20 mouse cellular contexts compared by ENCODE assay signal in the genomic region with DNA sequence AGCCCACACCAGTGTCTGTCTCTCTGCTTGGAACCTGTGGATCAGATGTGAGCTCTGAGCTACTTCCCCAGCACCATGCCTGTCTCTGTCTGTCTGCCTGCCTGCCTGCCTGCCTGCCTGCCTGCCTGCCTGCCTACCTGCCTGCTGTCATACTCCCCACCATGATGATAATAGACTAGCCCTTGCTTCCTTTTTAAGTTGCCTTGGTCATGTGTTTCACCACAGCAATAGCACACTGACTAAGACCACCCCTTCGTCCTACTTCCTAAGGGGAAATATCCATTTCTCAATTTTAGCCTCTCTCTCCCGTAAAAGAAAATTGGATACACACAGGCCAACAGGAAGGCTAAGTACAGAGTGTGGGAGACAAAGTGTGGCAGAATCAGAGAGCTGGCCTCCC. TPM values are rescaled to one million over a fixed set of nuclear protein-coding genes. Genes with fewer than 3 reads are reported as not detected.
DNase-seq lines count a peak whose midpoint lies in the region; ATAC-seq and TF ChIP-seq lines count a peak whose summit lies in the region.
"Had no signal": no experiment of that assay in that cellular context is flagged by ENCODE, and none has a peak within 500 bp of the region (broad histone marks: within the 10 kb centered on the region; RNA-seq: fewer than 3 reads in every experiment).

No protein-coding gene starts in this region.

- H3K27me3 ChIP-seq in heart, embryonic 13.5 days (replicated peaks) = no peaks in the 10 kb centered on the region
- no peaks in the 10 kb centered on the region for H3K27me3 ChIP-seq in MEL (ENCODE audit: control insufficient read depth in 1 of 2, insufficient read depth in 2 of 2, low read length in 2 of 2)
- no peaks in the 10 kb centered on the region for H3K27me3 ChIP-seq in liver, postnatal 0 days (ENCODE audit: insufficient read depth, low read length)
- H3K27me3 ChIP-seq in cerebellum, adult 2 months (ENCODE audit: control insufficient read depth, insufficient read depth, low read length) = no peaks in the 10 kb centered on the region
- H3K27me3 ChIP-seq: limb, embryonic 15.5 days; midbrain, embryonic 12.5 days; neural tube, embryonic 12.5 days had no signal

- no peak overlapping the region for H3K9ac ChIP-seq in heart, embryonic 13.5 days
- H3K9ac ChIP-seq in MEL (ENCODE audit: control insufficient read depth, low read depth, low read length, poor library complexity, severe bottlenecking) = no peak overlapping the region
- H3K9ac ChIP-seq in liver, postnatal 0 days (replicated peaks) = no peak overlapping the region
- H3K9ac ChIP-seq: forebrain, postnatal 0 days; limb, embryonic 15.5 days; midbrain, embryonic 12.5 days; neural tube, embryonic 12.5 days had no signal

- TF ChIP-seq POLR2A in MEL (IDR thresholded peaks at IDR 0.05; ENCODE audit: control insufficient read depth in 1 of 2, insufficient read depth in 1 of 2, low read depth in 1 of 2, low read length in 2 of 2, poor library complexity in 1 of 2) = no peak
- no peak for TF ChIP-seq POLR2A in cerebellum, adult 2 months (IDR thresholded peaks at IDR 0.05; ENCODE audit: borderline replicate concordance, insufficient read depth, low read length)

- peaks cover 28% of the 10 kb centered on the region for H3K4me1 ChIP-seq in heart, embryonic 13.5 days
- peaks cover 18 to 23% of the 10 kb centered on the region in 2 experiments for H3K4me1 ChIP-seq in MEL (ENCODE audit: control insufficient read depth in 1 of 2, insufficient read depth in 2 of 2, low read length in 2 of 2)
- peaks cover 29% of the 10 kb centered on the region for H3K4me1 ChIP-seq in liver, postnatal 0 days (ENCODE audit: insufficient read depth)
- no peaks in the 10 kb centered on the region; the same call in 1 of the 2 replicates for H3K4me1 ChIP-seq in cerebellum, adult 2 months (ENCODE audit: control insufficient read depth, insufficient read depth, low read length)
- H3K4me1 ChIP-seq: forebrain, embryonic 10.5 days; hindbrain, embryonic 10.5 days; limb, embryonic 15.5 days; neural tube, embryonic 12.5 days had no signal

- H3K27ac ChIP-seq in heart, embryonic 13.5 days (replicated peaks) = 0 out of 2 replicates have a peak overlapping the region, but pooled peaks have one; percentile 13
- peak overlapping the region; percentile 43 for H3K27ac ChIP-seq in MEL (ENCODE audit: control insufficient read depth, low read depth, low read length)
- peak overlapping the region; percentile 49 for H3K27ac ChIP-seq in liver, postnatal 0 days (ENCODE audit: low read depth)
- no peak overlapping the region for H3K27ac ChIP-seq in cerebellum, adult 2 months (ENCODE audit: insufficient read depth, low read length)
- H3K27ac ChIP-seq: forebrain, embryonic 10.5 days; hindbrain, embryonic 10.5 days; hindbrain, postnatal 0 days; limb, embryonic 15.5 days; midbrain, embryonic 12.5 days; neural tube, embryonic 12.5 days had no signal

- no peaks in the 10 kb centered on the region for H3K9me3 ChIP-seq in heart, embryonic 13.5 days
- H3K9me3 ChIP-seq in MEL (replicated peaks; ENCODE audit: insufficient read depth, low read length) = no peaks in the 10 kb centered on the region
- H3K9me3 ChIP-seq in liver, postnatal 0 days (ENCODE audit: low read length) = no peaks in the 10 kb centered on the region
- H3K9me3 ChIP-seq: limb, embryonic 15.5 days; midbrain, embryonic 12.5 days; neural tube, embryonic 12.5 days had no signal

- H3K4me3 ChIP-seq in heart, embryonic 13.5 days = no peak overlapping the region
- no peak overlapping the region for H3K4me3 ChIP-seq in MEL (ENCODE audit: control insufficient read depth in 1 of 2, insufficient read depth in 1 of 2, low read depth in 2 of 2, low read length in 2 of 2)
- H3K4me3 ChIP-seq in liver, postnatal 0 days (ENCODE audit: low read depth, low read length) = no peak overlapping the region
- no peak overlapping the region for H3K4me3 ChIP-seq in cerebellum, adult 2 months (replicated peaks; ENCODE audit: insufficient read depth, low read depth, low read length)
- H3K4me3 ChIP-seq: forebrain, embryonic 10.5 days; hindbrain, embryonic 10.5 days; limb, embryonic 15.5 days; midbrain, embryonic 12.5 days; neural tube, embryonic 12.5 days had no signal

- 75% methylated on average over 2 of the region's 2 CpGs for WGBS in heart, embryonic 13.5 days
- WGBS in liver, postnatal 0 days (ENCODE audit: insufficient replicate concordance) = 67% methylated on average over 2 of the region's 2 CpGs
- 83% methylated on average over 2 of the region's 2 CpGs for WGBS in cerebellum, adult 2 months

- no peak for ATAC-seq in heart, embryonic 13.5 days (ENCODE audit: extremely low read depth, insufficient number of reproducible peaks, low FRiP score, low TSS enrichment)
- ATAC-seq in liver, postnatal 0 days = no peak
- ATAC-seq: forebrain, postnatal 0 days; hindbrain, postnatal 0 days; intestine, postnatal 0 days had no signal

- no peak for DNase-seq in heart, adult 9 months (ENCODE audit: low spot score in 2 of 2)
- DNase-seq in 416B (ENCODE audit: low read depth) = peak; percentile 59
- DNase-seq in MEL (ENCODE audit: low read depth, low spot score) = peak; percentile 42
- no peak for DNase-seq in liver, postnatal 0 days
- no peak for DNase-seq in cerebellum, adult 2 months
- DNase-seq in right cerebral cortex, postnatal 4 days = no peak
- no peak for DNase-seq in kidney, adult 8-10 months
- DNase-seq: cerebellum, adult 18-20 months; cerebellum, postnatal 36 days; forebrain, postnatal 0 days; kidney, postnatal 10 days had no signal

- TF ChIP-seq RAD21 in MEL (IDR thresholded peaks at IDR 0.05; ENCODE audit: low read depth, low read length) = no peak

- TF ChIP-seq EP300 in MEL (IDR thresholded peaks at IDR 0.05; ENCODE audit: low read depth in 1 of 2, low read length in 2 of 2) = no peak
- TF ChIP-seq EP300 in liver, postnatal 0 days (IDR thresholded peaks at IDR 0.05; ENCODE audit: low read depth) = no peak

- no peak overlapping the region for H3K4me2 ChIP-seq in heart, embryonic 13.5 days
- H3K4me2 ChIP-seq in liver, postnatal 0 days (ENCODE audit: low read depth, low read length) = no peak overlapping the region
- H3K4me2 ChIP-seq: limb, embryonic 15.5 days; midbrain, embryonic 12.5 days; neural tube, embryonic 12.5 days had no signal

- TF ChIP-seq CTCF in MEL (IDR thresholded peaks at IDR 0.05 in 2 of 3, conservative IDR thresholded peaks at IDR 0.05 in 1 of 3; ENCODE audit: control insufficient read depth in 1 of 3, insufficient read depth in 1 of 3, low read depth in 2 of 3, low read length in 3 of 3, poor library complexity in 1 of 3, severe bottlenecking in 1 of 3) = no peak
- no peak for TF ChIP-seq CTCF in liver, postnatal 0 days (IDR thresholded peaks at IDR 0.05; ENCODE audit: low read depth)
- TF ChIP-seq CTCF in cerebellum, adult 2 months (IDR thresholded peaks at IDR 0.05; ENCODE audit: borderline replicate concordance, insufficient read depth, low read depth, low read length) = no peak

- peaks cover 59% of the 10 kb centered on the region for H3K79me2 ChIP-seq in MEL (ENCODE audit: control insufficient read depth, insufficient read depth, low read length, poor library complexity)

- H3K36me3 ChIP-seq in heart, embryonic 13.5 days = peaks cover 40% of the 10 kb centered on the region
- peaks cover 20 to 51% of the 10 kb centered on the region in 2 experiments for H3K36me3 ChIP-seq in MEL (ENCODE audit: control insufficient read depth in 1 of 2, insufficient read depth in 2 of 2, low read length in 2 of 2)
- peaks cover 11% of the 10 kb centered on the region; the same call in 1 of the 2 replicates for H3K36me3 ChIP-seq in liver, postnatal 0 days (replicated peaks; ENCODE audit: insufficient read depth, low read length)

TF ChIP-seq in MEL, 35 proteins besides CTCF, POLR2A, EP300 and RAD21 (continues in another document):
- TF ChIP-seq ZNF384 (IDR thresholded peaks at IDR 0.05; ENCODE audit: low read depth, low read length) = no peak

RNA-seq across cellular contexts. Expression of gene Ube2l3, which starts 20.3 kb away (rescaled TPM):
- polyA plus RNA-seq in heart, embryonic 13.5 days (2015; fragmentation: Nextera tagmentation; extraction: Ambion mirVana) = 292 and 303 TPM in 2 replicates
- 137 and 166 TPM in 2 replicates for total RNA-seq in MEL (2012; rRNA removed)
- polyA plus RNA-seq in MEL (2012; ENCODE audit: insufficient read depth in 1 of 2, insufficient read length in 2 of 2, low read depth in 1 of 2, low replicate concordance in 2 of 2, missing spikeins in 1 of 2) = 1,000 to 10,000 TPM in 1 of 2 experiments, 100 to 1,000 TPM in 1; 297 to 2,006 TPM
- polyA plus RNA-seq in liver, postnatal 0 days (2015; fragmentation: Nextera tagmentation; extraction: Ambion mirVana) = 147 and 149 TPM in 2 replicates
- 128 and 133 TPM in 2 replicates for polyA plus RNA-seq in cerebellum, adult 2 months (2012; rRNA removed)

RNA-seq across cellular contexts. Expression of gene Rimbp3, which starts 26.3 kb away (rescaled TPM):
- polyA plus RNA-seq in heart, embryonic 13.5 days (2015; fragmentation: Nextera tagmentation; extraction: Ambion mirVana) = 0.17 and 0.18 TPM in 2 replicates
- 0.36 and 0.62 TPM in 2 replicates for total RNA-seq in MEL (2012; rRNA removed)
- under 1 TPM in 1 of 2 experiments, not detected in 1; 0.35 TPM for polyA plus RNA-seq in MEL (2012; ENCODE audit: insufficient read depth in 1 of 2, insufficient read length in 2 of 2, low read depth in 1 of 2, low replicate concordance in 2 of 2, missing spikeins in 1 of 2)
- 0.02 TPM in 1 of 2 replicates, not detected in the other for polyA plus RNA-seq in liver, postnatal 0 days (2015; fragmentation: Nextera tagmentation; extraction: Ambion mirVana)
- polyA plus RNA-seq in cerebellum, adult 2 months (2012; rRNA removed) = 0.55 and 0.57 TPM in 2 replicates

RNA-seq across cellular contexts. Expression of gene Ccdc116, which starts 35.1 kb away (rescaled TPM):
- 0.23 and 0.27 TPM in 2 replicates for polyA plus RNA-seq in heart, embryonic 13.5 days (2015; fragmentation: Nextera tagmentation; extraction: Ambion mirVana)
- 3.4 and 4.9 TPM in 2 replicates for total RNA-seq in MEL (2012; rRNA removed)
- 1 to 10 TPM in 1 of 2 experiments, not detected in 1; 7.9 TPM for polyA plus RNA-seq in MEL (2012; ENCODE audit: insufficient read depth in 1 of 2, insufficient read length in 2 of 2, low read depth in 1 of 2, low replicate concordance in 2 of 2, missing spikeins in 1 of 2)
- 0.12 and 0.13 TPM in 2 replicates for polyA plus RNA-seq in liver, postnatal 0 days (2015; fragmentation: Nextera tagmentation; extraction: Ambion mirVana)
- polyA plus RNA-seq in cerebellum, adult 2 months (2012; rRNA removed) = 1.5 TPM in 2 replicates
- total RNA-seq: adrenal gland, postnatal 14 days had no signal

RNA-seq across cellular contexts. Expression of gene Ydjc, which starts 37.7 kb away (rescaled TPM):
- 3.9 and 5.1 TPM in 2 replicates for polyA plus RNA-seq in heart, embryonic 13.5 days (2015; fragmentation: Nextera tagmentation; extraction: Ambion mirVana)
- total RNA-seq in MEL (2012; rRNA removed) = 56.7 TPM in 2 replicates
- 10 to 100 TPM in 1 of 2 experiments, not detected in 1; 68.5 TPM for polyA plus RNA-seq in MEL (2012; ENCODE audit: insufficient read depth in 1 of 2, insufficient read length in 2 of 2, low read depth in 1 of 2, low replicate concordance in 2 of 2, missing spikeins in 1 of 2)
- 2.3 and 3.4 TPM in 2 replicates for polyA plus RNA-seq in liver, postnatal 0 days (2015; fragmentation: Nextera tagmentation; extraction: Ambion mirVana)
- 13.8 and 15.3 TPM in 2 replicates for polyA plus RNA-seq in cerebellum, adult 2 months (2012; rRNA removed)

RNA-seq across cellular contexts. Expression of gene Sdf2l1, which starts 50.0 kb away (rescaled TPM):
- 53.0 and 70.2 TPM in 2 replicates for polyA plus RNA-seq in heart, embryonic 13.5 days (2015; fragmentation: Nextera tagmentation; extraction: Ambion mirVana)
- total RNA-seq in MEL (2012; rRNA removed) = 246 and 263 TPM in 2 replicates
- polyA plus RNA-seq in MEL (2012; ENCODE audit: insufficient read depth in 1 of 2, insufficient read length in 2 of 2, low read depth in 1 of 2, low replicate concordance in 2 of 2, missing spikeins in 1 of 2) = 100 to 1,000 TPM in 1 of 2 experiments, not detected in 1; 249 TPM
- 25.8 and 27.1 TPM in 2 replicates for polyA plus RNA-seq in liver, postnatal 0 days (2015; fragmentation: Nextera tagmentation; extraction: Ambion mirVana)
- 20.4 and 21.5 TPM in 2 replicates for polyA plus RNA-seq in cerebellum, adult 2 months (2012; rRNA removed)

Comparison
In these comparisons a context has a peak if more than half of its experiments do, and no peak if none do; other contexts are left out.
1. DNase-seq: peak in 416B (single experiment) and MEL (single experiment); none in heart, adult 9 months (0 of 2), liver, postnatal 0 days (single experiment), cerebellum, adult 2 months (0 of 2), right cerebral cortex, postnatal 4 days (single experiment) and kidney, adult 8-10 months (0 of 2).